Mouse (Mus musculus) urinary bladder, postnatal 25 days (tissue): ENCODE results near the gene Pogk.

Source experiments
- DNase-seq: peaks from one replicate; pipeline ENCODE4 v3.0.0; 2022; ENCODE audit warnings: low spot score

Gene Pogk

DNA sequence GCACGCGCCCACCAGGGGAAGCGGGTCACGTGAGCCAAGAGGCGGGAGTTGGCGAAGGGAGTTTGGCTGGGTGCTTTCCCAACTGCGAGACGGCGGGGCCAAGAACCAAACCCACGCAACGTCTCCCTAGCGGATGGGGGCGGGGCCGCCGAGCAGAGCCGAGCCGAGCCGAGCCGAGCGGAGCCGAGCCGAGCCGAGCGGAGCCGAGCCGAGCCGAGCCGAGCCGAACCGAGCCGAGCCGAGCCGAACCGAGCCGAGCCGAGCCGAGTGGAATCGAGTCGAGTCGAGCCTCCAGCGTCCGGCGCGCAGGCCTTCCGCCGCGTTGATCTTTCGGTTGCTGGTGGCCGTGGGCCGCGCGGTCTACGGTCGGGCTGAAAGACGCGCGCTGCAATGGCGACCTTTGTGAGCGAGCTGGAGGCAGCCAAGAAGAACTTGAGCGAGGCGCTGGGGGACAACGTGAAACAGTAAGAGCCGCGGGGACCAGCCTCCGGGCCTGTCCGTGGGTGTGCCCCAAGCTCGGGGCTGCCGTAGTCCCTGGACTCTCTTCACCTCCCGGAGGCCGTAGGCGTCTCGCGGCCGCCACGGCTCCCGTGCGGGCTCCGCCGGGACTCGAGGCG lies 30.5 kb downstream of the Pogk start, which contains the start of gene Tada1:
TSS of gene Tada1 (plus strand) at position 85 of the 617 bp plus-strand sequence.
- DNase-seq = peak; percentile 89

DNA sequence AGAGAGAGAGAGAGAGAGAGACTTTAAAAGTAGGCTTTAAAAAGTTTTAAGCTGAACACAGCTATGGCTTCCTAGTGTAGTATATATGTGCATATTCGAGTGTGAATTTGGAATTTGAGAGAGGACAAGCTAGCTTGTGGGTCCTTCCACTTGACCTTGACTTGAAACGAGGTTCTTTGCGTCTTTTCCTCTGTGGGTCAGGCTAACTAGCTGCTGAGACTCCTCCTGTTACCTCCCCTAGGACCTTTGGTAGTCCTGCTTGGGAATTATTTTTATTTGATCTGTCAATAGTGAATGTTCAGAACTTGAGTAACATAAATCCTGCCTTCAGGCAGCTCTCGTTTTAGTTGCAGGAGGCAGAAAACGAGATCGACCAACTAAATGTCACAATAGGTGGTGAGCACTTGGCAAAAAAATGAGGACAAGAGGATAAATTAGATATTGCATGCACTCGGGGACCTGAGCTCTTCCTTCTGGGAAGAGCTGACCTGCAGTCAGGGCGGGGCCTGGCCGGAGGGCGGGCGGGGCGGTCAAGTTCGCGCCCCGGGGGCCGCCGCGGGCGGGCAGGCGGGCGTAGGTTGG lies 31.1 kb downstream of the Pogk start:
- DNase-seq = no peak

DNA sequence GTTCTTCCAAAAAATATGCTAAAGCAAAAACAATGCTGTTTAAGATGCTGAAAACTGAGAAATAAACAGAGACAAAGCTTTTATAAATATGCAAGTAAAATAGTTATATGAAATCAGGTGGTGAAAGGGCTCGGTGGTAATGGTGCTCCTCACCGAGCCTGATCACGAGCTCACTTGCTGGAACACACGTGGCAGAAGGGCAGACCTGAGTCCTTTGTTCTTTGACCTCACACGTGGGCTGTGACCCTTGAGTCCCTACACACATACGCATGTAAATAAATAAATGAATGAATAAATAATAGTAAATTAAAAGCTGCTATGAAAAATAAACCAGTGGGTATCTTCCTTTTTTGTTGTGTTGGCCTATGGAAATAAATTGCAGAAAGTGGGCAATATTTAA lies 32.5 kb downstream of the Pogk start:
- DNase-seq = no peak

DNA sequence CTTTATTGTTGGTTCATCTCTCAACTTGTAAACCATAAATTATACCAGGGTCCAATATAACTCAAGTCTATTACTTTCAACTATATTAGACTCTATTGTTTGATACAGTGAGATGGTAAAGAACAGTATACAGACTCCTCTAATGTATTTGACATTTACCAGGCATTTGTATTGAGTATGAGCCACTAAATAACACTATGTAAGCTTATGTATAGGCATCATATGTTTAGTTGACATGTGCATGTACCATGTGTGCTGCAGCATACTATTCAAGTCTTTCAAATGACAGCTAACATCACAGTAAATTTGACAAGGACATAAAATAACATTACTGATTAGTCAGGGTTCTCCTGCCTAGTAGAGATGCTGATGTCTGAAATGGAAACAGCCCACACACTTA lies 46.5 kb downstream of the Pogk start:
- no peak for DNase-seq

DNA sequence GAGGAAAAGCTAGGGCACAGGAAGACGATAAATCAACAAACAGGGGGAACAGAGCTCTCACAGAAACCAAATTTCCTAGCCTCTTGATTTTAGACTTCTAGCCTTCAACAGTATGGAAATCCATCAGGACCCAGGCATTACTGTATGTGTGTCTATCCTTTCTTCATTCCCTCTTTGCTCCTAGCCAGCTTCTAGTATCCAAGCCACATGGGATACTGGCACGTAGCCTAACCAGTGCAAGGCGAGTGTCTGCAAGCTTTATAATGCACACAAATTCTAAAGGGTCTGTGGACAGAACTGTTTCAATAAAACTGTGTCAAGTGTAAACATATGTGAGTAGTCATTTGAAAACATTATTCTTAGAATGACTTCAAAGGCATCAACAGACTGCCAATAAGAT lies 47.0 kb downstream of the Pogk start:
- DNase-seq = no peak

DNA sequence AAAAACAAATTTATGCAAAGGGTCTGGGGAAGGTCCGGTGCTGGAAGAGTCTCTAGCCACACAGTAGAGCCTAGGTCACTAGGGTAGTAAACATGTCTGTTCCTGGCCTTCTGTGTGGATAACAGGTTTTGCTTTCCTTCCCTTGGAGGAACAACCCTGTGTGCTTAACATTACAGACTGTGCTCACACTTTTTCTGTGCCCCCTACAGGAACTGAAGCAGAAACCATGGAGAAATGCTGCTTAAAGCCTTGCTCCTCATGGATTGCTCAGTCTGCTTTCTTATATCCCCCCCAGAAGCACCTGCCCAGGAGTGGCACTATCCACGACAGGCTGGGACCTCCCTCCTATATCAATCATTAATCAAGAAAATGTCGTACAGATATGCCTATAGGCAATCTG lies 47.8 kb downstream of the Pogk start:
- DNase-seq = no peak

DNA sequence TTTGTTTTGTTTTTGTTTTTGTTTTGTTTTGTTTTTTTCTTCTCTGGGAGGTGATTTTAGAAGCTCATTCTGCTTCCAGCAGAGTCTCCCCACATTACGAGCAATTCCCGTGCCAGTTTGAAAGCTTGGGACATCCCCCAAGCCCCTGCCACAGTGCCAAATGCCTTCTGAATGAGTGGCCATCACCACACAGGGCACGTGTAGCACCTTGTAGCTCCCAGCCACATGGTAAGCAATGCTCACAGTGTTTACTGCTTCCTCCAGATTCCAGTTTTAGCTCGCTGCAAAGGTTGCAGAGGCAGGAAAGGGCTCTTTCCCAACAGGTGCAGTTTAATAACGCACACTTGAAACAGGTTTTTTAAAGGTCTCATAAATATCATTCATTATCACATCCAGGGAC lies 48.8 kb downstream of the Pogk start:
- DNase-seq = no peak

DNA sequence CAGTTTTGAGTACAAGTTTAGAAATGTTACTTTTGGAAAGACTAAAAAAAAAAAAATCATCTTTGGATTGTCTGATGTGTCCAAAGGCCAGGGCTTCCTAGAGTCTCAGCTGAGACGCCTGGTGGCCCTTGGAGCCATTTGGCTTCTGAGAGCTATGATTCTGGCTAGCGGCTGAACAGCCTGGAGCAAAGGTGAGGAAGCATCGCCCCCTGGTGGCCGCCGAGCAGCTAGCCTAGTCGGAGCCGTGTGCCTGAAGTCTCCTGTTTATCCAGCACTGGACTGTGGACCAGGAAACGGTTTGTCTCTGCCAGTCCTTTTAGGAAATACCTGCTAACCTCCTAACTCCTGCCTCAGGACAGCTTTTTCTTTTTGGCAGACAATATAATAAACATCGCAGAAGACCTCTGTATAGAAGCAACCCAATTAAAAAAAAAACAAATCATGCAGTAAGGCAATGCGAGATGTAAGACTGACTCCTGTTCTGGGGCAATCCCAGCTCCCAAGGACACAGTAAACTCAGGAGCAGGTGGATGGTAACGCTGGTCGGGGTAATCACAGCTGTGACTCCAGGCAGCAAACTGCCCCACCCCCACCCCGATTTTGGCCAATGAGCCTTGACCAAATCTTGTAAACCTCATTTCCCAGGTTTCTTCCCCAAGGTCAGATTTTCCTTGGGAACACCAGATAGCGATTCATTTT lies 49.4 kb downstream of the Pogk start:
- DNase-seq = peak; percentile 88

DNA sequence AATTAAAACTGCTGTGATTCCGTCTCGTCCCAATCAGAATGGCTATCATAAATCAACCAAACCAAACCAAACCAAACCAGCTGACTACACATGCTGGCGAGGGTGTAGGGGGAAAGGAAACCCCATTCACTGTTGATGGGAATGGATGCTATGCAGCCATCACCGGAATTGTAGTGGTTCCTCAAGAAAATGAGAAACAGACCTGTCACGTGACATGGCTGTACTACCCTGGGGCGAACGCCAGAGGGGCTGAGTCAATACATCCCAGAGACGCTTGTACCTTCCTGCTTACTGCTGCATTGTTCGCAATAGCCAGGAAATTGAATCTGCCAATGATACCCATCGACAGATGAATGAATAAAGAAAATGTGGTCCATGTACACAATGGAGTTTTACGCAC lies 59.9 kb downstream of the Pogk start:
- DNase-seq = no peak

DNA sequence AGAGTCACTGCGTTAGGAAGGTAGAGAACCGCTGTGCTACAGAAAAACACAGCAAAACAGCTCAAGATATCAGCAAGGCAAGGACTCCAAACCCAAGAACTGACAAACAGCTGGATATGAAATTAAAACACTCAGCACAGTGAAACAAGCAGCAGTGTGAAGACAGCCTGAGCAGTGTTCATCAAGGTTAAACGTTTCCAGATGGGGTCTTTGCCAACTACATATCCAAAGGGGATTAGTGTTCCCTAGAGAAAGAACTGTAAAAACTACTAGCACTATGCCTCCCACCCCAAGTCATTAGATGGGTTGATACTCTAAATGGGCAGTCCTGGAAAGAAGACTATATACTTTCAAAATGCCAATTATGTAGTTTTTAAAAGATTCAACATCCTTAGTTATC lies 60.3 kb downstream of the Pogk start:
- no peak for DNase-seq

DNA sequence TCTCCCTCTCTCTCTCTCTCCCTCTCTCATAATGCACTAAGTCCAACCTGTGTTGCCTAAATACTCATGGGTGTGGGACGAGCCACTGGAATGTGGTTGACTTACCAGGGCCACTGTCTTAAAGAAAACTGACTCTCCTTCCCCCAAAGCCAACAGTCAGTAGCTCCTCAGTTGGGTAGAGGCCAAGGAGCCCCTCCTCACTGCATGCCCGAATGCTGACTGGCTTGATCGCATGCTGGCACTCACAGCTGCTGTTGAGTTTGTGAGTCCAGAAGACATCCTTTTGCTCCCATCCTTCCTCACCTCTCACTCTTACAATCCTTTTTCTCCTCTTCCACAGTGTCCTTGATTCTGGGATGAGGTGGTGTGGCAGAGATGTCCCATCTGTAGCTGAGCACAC lies 62.8 kb downstream of the Pogk start:
- no peak for DNase-seq

DNA sequence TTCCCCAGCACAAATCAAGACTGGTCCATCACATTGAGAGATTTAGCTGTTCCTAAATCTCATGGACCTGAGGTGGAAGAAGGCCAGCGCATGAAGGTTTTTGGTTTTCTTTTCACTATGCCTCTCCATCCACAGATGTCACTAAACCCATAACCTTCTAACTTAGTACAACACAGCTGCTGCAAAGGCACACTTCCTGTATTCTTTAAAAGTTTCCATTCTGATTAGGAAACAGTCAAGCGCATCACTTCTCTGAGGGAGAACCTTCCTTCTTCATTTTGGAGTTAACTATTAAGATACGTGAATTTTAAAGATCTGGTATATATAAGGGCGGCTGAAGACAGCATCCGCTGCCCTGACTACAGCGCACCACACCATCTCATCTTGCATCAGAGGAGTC lies 64.1 kb downstream of the Pogk start:
- DNase-seq = no peak

DNA sequence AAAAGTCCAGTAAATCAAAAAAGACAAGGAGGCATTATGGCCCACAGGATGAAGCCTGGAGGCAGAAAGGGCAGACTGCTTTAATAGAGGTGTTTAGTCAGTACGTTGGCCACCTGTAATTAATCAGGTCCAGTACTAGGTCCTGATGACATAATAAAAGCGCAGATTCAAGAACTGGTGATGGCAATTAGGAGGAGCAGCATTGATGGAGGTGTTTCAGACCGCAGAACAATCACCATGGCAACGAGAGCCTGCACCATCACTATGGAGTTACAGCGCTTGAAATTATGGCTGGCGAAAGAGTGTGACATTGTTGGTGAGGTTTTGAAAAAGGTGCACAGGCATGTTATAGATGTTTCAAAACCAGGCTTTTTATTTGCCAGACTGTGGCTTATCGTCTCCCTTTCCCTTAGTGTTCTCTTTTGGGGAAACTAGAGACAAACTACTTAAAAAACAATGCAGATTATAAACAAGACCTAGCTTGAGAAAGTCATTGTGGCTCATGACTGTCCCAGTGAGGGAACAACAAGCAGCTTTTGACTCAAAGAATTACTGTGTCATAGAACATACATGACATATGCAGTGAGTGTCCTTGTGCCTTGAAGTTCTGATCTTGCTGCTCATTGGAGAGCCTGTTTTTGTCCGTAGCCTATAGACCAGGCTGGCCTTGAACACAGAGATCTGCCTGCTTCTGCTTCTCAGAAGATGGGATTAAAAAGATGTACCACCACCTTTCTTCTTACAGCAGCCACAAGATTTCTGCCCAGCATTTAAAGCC lies 65.2 kb downstream of the Pogk start:
- no peak for DNase-seq

DNA sequence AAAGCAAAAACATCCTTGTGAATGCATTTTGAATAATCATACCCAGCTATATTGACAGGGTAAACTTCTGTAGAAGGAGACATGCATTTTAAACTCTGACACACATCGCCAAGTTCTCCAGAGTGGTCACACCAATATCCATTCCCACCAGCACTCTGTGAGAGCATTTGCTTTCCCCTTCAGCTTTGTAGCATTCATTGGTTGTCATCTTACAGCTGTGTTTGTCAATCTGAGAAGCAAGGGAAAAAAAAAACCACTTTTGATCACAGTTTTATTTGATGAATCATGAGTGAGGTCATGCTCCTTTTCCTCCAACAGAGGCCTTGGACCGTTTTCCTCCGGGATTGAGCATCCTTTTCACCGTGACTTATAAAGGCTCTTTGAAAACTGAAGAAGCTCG lies 66.1 kb downstream of the Pogk start:
- no peak for DNase-seq

DNA sequence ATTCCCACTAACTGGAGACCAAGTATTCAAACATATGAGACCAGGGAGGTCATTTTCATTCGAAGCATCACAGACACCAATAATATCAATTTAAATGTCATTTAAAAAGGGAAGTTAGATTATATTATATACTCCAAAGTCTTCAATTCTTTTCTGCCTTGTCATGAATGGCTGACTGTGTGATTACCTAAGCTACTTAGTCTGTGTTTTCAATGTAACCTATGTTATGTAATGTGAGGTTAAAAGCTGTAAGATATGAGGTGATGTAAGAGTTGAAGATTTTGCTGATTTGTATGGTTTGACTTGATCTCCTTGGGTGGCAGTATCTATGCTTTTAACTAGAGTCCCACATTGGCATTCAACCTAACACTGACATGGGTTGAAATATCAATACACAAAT lies 67.1 kb downstream of the Pogk start:
- DNase-seq = no peak

DNA sequence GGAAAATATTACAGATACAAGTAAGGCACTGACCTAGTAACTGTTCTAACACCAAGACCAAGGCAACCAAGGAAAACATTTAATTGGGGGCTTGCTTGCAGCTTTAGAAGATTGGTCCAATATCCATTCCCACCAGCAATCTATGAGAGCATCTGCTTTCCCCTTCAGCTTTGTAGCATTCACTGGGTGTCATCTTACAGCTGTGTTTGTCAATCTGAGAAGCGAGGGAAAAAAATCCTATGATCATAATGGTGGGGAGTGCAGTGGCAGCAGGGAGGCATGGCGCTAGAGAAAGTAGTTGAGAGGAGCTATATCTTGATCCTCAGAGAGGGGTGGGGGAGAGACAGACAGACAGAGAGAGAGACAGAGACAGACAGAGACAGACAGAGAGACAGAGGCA lies 67.6 kb downstream of the Pogk start:
- no peak for DNase-seq

DNA sequence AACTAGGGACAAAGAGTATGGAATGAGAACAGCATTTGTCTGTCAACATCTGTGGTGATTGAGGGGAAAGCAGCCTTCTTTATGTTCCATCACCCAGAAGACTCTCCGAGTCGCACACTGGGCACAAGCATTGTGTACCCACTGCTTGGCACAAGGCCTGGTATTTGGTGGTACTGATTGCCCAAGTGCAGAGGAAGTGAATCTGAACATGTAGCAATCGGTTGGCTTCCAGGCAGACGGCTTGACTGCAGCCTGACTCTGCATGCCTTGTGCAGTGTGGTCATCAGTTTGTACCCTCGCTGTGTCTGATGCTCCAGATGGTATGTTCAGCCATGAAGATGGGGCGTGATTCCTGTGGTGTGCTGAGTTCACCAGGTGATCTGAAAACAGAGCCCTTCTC lies 70.6 kb downstream of the Pogk start:
- DNase-seq = peak; percentile 7
